Mouse (Mus musculus): ENCODE data around the gene Ybx1. TPM values are rescaled to one million over a fixed set of nuclear protein-coding genes. Genes with fewer than 3 reads are reported as not detected.

The Ybx1 gene
- 410 and 546 TPM in 2 replicates for polyA plus RNA-seq (2012; rRNA removed)
- polyA plus RNA-seq (2014; fragmentation: Nextera tagmentation; extraction: Ambion mirVana) = 757 and 793 TPM in 2 replicates

DNA sequence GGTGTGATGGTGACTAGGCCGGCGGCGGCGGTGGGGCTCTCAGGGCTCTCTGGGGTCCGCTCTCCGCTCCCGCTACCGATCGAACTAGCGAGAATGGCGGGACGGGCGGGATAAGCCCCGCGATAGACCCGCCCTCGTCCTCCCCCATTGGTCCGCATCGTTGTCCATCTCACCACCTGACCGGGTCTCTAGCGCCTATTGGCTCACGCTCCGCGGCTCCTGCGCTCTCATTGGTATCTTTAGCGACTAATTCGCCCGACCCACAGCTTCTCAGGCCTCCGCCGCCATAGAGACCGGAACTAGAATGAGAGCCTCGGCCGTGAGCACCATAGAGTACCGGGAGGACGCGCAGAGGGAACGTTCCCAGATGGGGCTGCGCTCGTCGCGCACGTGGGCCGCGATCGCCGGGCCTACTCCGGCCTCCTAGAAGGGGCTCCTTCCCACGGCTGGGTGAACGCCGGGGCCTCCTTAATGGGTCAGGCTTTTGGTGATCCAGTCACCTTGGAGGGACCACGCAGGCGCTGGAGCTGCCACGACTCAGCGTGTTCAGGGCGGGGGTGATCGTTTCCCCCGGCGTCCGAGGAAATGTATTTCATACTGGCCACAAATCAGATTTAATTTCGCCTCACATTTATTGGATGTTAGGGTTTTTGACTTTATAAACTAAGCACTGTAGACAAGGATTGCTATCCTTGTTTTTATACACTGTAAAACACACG, at the start of gene Ybx1:
Ybx1 (minus strand) TSS at position 190 of the 719 bp plus-strand sequence.
- H3K27me3 ChIP-seq (ENCODE audit: control insufficient read depth, insufficient read depth, low read length) = no peaks in the 10 kb centered on the region
- peaks cover 14% of the 10 kb centered on the region for H3K4me1 ChIP-seq (ENCODE audit: control insufficient read depth, insufficient read depth, low read length)
- H3K36me3 ChIP-seq (ENCODE audit: control insufficient read depth, insufficient read depth, low read length) = peaks cover 12% of the 10 kb centered on the region
- H3K4me2 ChIP-seq (replicated peaks; ENCODE audit: low read depth, low read length, severe bottlenecking) = peak within 1 kb of the TSS; percentile 71
- TF ChIP-seq POLR2A (IDR thresholded peaks at IDR 0.05; ENCODE audit: borderline replicate concordance, extremely low read depth, insufficient read depth, insufficient read length) = peak; percentile 89; the same call in 1 of the 2 replicates
- peak within 1 kb of the TSS; percentile 86 for H3K27ac ChIP-seq (replicated peaks; ENCODE audit: low read depth, low read length)
- DNase-seq (ENCODE audit: low spot score) (peak; percentile 99), ATAC-seq (ENCODE audit: low FRiP score, low read depth) (peak; percentile 99)
- peak within 1 kb of the TSS; percentile 87 for H3K9ac ChIP-seq (ENCODE audit: low read depth, low read length, severe bottlenecking)
- H3K4me3 ChIP-seq (replicated peaks; ENCODE audit: low read length) = peak within 1 kb of the TSS; percentile 84
- H3K9me3 ChIP-seq (ENCODE audit: control insufficient read depth, low read length) = no peaks in the 10 kb centered on the region
- WGBS = under 1% methylated on average over 45 of the region's 61 CpGs

DNA sequence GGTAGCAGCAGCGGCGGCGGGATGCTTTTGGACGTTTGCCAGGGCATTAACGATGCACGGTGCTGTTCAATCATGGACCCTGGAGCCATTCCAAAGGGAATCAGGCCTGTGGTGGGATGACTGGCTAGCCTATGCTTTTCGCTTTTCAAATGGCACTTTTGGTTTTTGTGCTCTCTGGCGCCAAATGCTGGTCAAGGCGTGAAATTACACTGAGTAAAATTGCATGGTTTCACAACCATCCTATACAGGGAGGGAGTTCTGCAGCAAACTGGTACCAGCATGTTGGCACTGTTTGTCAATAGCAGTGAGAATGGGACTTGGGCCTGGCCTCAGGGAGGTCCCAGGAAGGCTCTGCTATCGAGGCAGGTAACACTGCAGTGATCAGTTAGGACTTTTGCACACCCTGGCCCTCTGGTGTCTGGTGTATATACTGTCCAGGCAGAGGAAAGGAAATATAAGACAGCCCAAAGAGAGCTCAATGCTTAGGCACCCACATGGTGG, 44.5 kb upstream of the Ybx1 start:
- Histone ChIP-seq H3K9me3 (ENCODE audit: control insufficient read depth, low read length) (no peaks in the 10 kb centered on the region), H3K9ac (ENCODE audit: low read depth, low read length, severe bottlenecking) (peak overlapping the region; percentile 21; the same call in 1 of the 2 replicates), H3K27ac (replicated peaks; ENCODE audit: low read depth, low read length) (no peak overlapping the region), H3K4me1 (ENCODE audit: control insufficient read depth, insufficient read depth, low read length) (0 out of 2 replicates have a peak, but pooled peaks cover 5% of the 10 kb centered on the region), H3K4me3 (replicated peaks; ENCODE audit: low read length) (no peak overlapping the region), H3K36me3 (ENCODE audit: control insufficient read depth, insufficient read depth, low read length) (no peaks in the 10 kb centered on the region), H3K4me2 (replicated peaks; ENCODE audit: low read depth, low read length, severe bottlenecking) (peak overlapping the region; percentile 25; the same call in 1 of the 2 replicates), H3K27me3 (ENCODE audit: control insufficient read depth, insufficient read depth, low read length) (no peaks in the 10 kb centered on the region)
- TF ChIP-seq POLR2A (IDR thresholded peaks at IDR 0.05; ENCODE audit: borderline replicate concordance, extremely low read depth, insufficient read depth, insufficient read length) = no peak
- DNase-seq (ENCODE audit: low spot score) (peak; percentile 63), ATAC-seq (ENCODE audit: low FRiP score, low read depth) (peak; percentile 70)
- under 1% methylated on average over 10 of the region's 10 CpGs for WGBS

DNA sequence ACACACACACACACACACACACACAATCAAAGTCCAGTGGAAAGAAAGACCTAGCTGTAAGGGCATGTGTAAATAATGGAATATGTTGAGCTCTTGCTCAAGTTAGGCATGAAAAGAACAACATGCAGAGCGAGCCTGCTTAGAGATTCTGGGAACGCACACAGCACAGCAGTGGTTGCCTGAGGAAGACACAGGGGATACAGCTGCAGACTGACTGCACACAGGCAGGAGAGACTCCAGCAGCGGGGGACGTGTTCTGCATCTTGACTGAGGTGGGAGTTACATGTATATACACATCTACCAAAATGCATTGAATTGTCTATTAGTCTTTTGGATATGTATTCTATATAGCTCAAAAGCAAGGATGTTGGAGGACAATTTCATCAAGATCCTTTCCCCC, 44.0 kb upstream of the Ybx1 start:
- no peak for DNase-seq (ENCODE audit: low spot score)
- Histone ChIP-seq H3K36me3 (ENCODE audit: control insufficient read depth, insufficient read depth, low read length) (no peaks in the 10 kb centered on the region), H3K27me3 (ENCODE audit: control insufficient read depth, insufficient read depth, low read length) (no peaks in the 10 kb centered on the region), H3K4me2 (replicated peaks; ENCODE audit: low read depth, low read length, severe bottlenecking) (peak overlapping the region; percentile 25; the same call in 1 of the 2 replicates), H3K9ac (ENCODE audit: low read depth, low read length, severe bottlenecking) (peak overlapping the region; percentile 21; the same call in 1 of the 2 replicates), H3K4me3 (replicated peaks; ENCODE audit: low read length) (no peak overlapping the region), H3K4me1 (ENCODE audit: control insufficient read depth, insufficient read depth, low read length) (0 out of 2 replicates have a peak, but pooled peaks cover 5% of the 10 kb centered on the region), H3K9me3 (ENCODE audit: control insufficient read depth, low read length) (no peaks in the 10 kb centered on the region), H3K27ac (replicated peaks; ENCODE audit: low read depth, low read length) (no peak overlapping the region)
- no peak for TF ChIP-seq POLR2A (IDR thresholded peaks at IDR 0.05; ENCODE audit: borderline replicate concordance, extremely low read depth, insufficient read depth, insufficient read length)
- ATAC-seq (ENCODE audit: low FRiP score, low read depth) = no peak; the same call in 1 of the 2 replicates
- WGBS = 58% methylated on average over 4 of the region's 4 CpGs

DNA sequence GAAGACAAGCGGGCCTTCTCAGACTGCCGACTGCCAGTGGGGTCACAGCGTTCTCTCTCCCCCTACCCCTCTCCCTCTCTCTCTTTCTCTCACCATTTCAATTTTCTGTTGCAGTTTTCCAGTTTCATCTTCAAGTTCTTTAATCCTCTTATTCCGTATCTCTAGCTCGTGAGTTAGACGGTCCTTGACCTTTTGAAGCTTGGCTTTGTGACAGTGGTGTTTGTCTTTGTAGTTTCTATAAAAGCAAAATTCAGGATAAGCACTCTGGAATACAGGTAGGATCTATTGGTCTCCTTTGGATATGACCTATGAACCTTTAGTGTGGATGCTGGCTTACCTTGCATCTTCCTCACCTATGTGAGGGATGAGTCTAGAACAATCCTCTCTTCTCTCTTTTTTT, 39.1 kb upstream of the Ybx1 start:
- ATAC-seq (ENCODE audit: low FRiP score, low read depth) (no peak), DNase-seq (ENCODE audit: low spot score) (no peak)
- 89% methylated on average over 6 of the region's 6 CpGs for WGBS
- H3K9ac ChIP-seq (ENCODE audit: low read depth, low read length, severe bottlenecking) = no peak overlapping the region
- H3K36me3 ChIP-seq (ENCODE audit: control insufficient read depth, insufficient read depth, low read length) = no peaks in the 10 kb centered on the region
- H3K4me1 ChIP-seq (ENCODE audit: control insufficient read depth, insufficient read depth, low read length) = no peaks in the 10 kb centered on the region
- no peak for TF ChIP-seq POLR2A (IDR thresholded peaks at IDR 0.05; ENCODE audit: borderline replicate concordance, extremely low read depth, insufficient read depth, insufficient read length)
- H3K27me3 ChIP-seq (ENCODE audit: control insufficient read depth, insufficient read depth, low read length) = no peaks in the 10 kb centered on the region
- no peak overlapping the region for H3K4me3 ChIP-seq (replicated peaks; ENCODE audit: low read length)
- no peak overlapping the region for H3K4me2 ChIP-seq (replicated peaks; ENCODE audit: low read depth, low read length, severe bottlenecking)
- no peak overlapping the region for H3K27ac ChIP-seq (replicated peaks; ENCODE audit: low read depth, low read length)
- no peaks in the 10 kb centered on the region for H3K9me3 ChIP-seq (ENCODE audit: control insufficient read depth, low read length)

DNA sequence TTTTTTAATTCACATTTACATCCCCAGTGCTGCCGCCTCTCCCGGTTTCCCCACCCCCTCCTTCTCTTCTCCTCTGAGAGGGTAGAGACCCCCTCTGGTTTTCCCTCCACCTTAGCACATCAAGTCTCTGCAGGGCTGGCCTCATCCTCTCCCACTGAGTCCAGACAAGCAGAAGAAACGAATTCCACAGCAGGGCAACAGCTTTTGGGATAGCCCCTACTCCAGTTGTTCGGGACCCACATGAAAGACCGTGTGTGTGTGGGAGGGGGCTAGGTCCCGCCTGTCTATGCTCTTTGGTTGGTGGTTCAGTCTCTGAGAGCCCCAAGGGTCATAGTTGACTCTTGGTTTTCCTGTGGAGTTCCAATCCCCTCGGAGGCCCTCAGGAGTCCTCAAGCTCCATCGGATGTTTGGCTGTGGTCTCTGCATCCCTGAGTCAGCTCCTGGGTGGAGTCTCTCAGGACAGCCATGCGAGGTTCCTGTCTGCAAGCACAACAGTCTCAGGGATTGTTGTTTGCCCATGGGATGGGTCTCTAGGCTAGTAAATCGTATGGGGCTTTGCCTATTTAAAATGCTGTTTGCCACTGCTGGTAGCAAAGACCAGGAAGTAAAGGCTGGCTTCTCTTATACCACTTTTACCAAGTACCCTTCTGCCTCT, 26.6 kb upstream of the Ybx1 start:
- 25% methylated on average over 10 of the region's 10 CpGs for WGBS
- no peaks in the 10 kb centered on the region for H3K27me3 ChIP-seq (ENCODE audit: control insufficient read depth, insufficient read depth, low read length)
- H3K4me3 ChIP-seq (replicated peaks; ENCODE audit: low read length) = peak overlapping the region; percentile 67
- peak overlapping the region; percentile 91 for H3K4me2 ChIP-seq (replicated peaks; ENCODE audit: low read depth, low read length, severe bottlenecking)
- H3K9ac ChIP-seq (ENCODE audit: low read depth, low read length, severe bottlenecking) = peak overlapping the region; percentile 56
- DNase-seq (ENCODE audit: low spot score) = no peak
- TF ChIP-seq POLR2A (IDR thresholded peaks at IDR 0.05; ENCODE audit: borderline replicate concordance, extremely low read depth, insufficient read depth, insufficient read length) = no peak
- H3K4me1 ChIP-seq (ENCODE audit: control insufficient read depth, insufficient read depth, low read length) = peaks cover 12% of the 10 kb centered on the region
- no peaks in the 10 kb centered on the region for H3K9me3 ChIP-seq (ENCODE audit: control insufficient read depth, low read length)
- peak overlapping the region; percentile 73 for H3K27ac ChIP-seq (replicated peaks; ENCODE audit: low read depth, low read length)
- H3K36me3 ChIP-seq (ENCODE audit: control insufficient read depth, insufficient read depth, low read length) = peaks cover 25% of the 10 kb centered on the region
- peak; percentile 60 for ATAC-seq (ENCODE audit: low FRiP score, low read depth)
